Mouse (Mus musculus): Measurements from ENCODE around the gene Apon. TPM values are rescaled to one million over a fixed set of nuclear protein-coding genes. Genes with fewer than 3 reads are reported as not detected.
A peak's percentile ranks its signal among the peaks of the same experiment; 100 is the strongest.

Apon gene
- polyA plus RNA-seq, 1 experiment, result 0.05 TPM

DNA sequence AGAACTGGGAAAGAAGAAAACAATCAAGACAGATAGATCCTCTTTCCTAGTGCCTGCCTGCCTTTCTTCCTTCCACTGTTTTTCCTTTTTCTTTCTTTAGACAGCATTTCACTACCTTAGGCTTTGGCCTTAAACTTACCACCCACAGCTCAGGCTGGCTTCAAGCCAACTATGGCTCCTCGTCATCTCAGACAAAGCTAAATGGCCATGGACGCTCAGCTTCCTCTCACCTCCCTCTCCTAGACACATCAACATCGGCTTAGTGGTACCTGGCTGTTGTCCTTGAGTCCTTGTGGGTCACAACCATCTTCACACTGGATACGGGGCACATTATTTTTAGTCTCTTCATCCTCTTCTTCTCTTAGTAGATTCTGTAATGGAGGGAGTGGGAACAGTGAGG is 43.3 kb downstream of the Apon start:
- H3K4me1 ChIP-seq (ENCODE audit: control insufficient read depth, insufficient read depth, low read length), result peaks cover 5% of the 10 kb centered on the region
- no peak overlapping the region for H3K27ac ChIP-seq (ENCODE audit: control insufficient read depth, insufficient read depth, low read depth, low read length)
- H3K36me3 ChIP-seq (ENCODE audit: control insufficient read depth, insufficient read depth, low read length), result no peaks in the 10 kb centered on the region
- no peaks in the 10 kb centered on the region for H3K27me3 ChIP-seq (ENCODE audit: control insufficient read depth, insufficient read depth, low read length)
- H3K4me3 ChIP-seq (ENCODE audit: control insufficient read depth, low read depth, low read length), result no peak overlapping the region
- TF ChIP-seq POLR2A (IDR thresholded peaks at IDR 0.05; ENCODE audit: control insufficient read depth, low read depth, low read length) (no peak), CTCF (IDR thresholded peaks at IDR 0.05; ENCODE audit: control insufficient read depth, insufficient read depth, insufficient replicate concordance, low read depth, low read length) (no peak)

DNA sequence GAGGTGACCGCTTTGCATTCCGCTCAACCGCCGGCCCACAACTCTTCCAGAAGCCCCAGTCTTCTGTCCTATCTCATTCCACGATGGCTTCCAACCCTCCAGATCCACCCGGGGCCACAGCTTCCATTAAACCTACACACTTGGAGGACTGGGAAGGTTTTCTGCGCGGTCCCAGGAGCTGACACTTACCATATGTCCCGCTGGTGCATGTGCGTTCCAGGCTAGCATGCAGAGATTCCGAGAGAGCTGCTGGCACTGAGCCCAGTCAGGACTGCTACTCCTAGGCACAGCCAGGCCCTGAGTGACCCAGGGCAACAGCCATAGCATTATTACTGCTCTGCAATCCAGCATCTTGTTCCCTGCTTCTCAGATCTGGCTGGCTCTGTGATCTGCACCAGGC is 43.7 kb downstream of the Apon start:
- Histone ChIP-seq H3K36me3 (ENCODE audit: control insufficient read depth, insufficient read depth, low read length) (no peaks in the 10 kb centered on the region), H3K4me1 (ENCODE audit: control insufficient read depth, insufficient read depth, low read length) (peaks cover 7% of the 10 kb centered on the region), H3K27me3 (ENCODE audit: control insufficient read depth, insufficient read depth, low read length) (no peaks in the 10 kb centered on the region), H3K4me3 (ENCODE audit: control insufficient read depth, low read depth, low read length) (no peak overlapping the region), H3K27ac (ENCODE audit: control insufficient read depth, insufficient read depth, low read depth, low read length) (no peak overlapping the region)
- TF ChIP-seq POLR2A (IDR thresholded peaks at IDR 0.05; ENCODE audit: control insufficient read depth, low read depth, low read length), result no peak
- no peak for TF ChIP-seq CTCF (IDR thresholded peaks at IDR 0.05; ENCODE audit: control insufficient read depth, insufficient read depth, insufficient replicate concordance, low read depth, low read length)

DNA sequence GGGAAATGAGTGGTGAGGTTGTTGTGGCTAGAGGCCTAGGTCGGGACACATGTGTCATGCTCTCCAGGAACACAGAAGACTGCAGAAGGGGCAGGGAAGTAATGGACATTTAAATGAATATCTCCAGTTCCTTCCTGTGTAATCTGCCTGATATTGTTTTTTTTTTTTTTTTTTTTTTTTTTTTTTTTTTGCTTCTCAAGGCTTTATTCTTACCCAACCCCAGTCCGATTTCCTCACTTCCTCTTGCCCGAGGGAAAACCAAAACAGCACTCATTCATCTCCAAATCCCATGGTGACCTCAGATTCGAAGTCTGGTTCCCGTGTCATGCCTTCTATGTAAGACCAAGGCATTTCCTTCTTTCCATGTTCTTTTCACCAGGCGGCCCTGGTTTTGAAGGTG is 44.3 kb downstream of the Apon start:
- no peaks in the 10 kb centered on the region for H3K27me3 ChIP-seq (ENCODE audit: control insufficient read depth, insufficient read depth, low read length)
- no peaks in the 10 kb centered on the region for H3K36me3 ChIP-seq (ENCODE audit: control insufficient read depth, insufficient read depth, low read length)
- no peak overlapping the region for H3K27ac ChIP-seq (ENCODE audit: control insufficient read depth, insufficient read depth, low read depth, low read length)
- peaks cover 7% of the 10 kb centered on the region for H3K4me1 ChIP-seq (ENCODE audit: control insufficient read depth, insufficient read depth, low read length)
- no peak overlapping the region for H3K4me3 ChIP-seq (ENCODE audit: control insufficient read depth, low read depth, low read length)
- no peak for TF ChIP-seq POLR2A (IDR thresholded peaks at IDR 0.05; ENCODE audit: control insufficient read depth, low read depth, low read length)

DNA sequence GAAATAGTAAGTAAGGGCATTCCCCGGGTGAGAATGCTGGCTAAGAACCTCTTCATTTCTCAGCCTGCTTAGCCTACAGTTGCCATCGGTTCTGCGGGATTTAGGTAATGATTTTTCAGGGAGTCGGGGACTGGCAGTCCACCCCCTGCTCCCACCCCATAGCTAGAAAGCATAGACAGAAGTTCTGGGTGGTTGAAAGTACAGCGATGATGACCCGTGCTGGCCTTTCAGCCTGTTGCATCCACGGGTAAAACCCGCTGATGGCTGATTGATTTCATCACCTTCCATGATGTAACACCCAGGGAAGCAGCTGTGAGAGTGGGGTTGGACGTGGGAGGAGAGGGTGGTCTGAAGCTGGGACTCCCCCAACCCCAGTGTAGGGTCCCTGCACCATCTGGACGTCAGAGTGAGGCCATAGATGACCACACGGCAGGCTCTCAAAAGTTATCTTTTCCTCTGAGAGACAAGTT is 44.8 kb downstream of the Apon start, which contains the start of gene Il23a:
TSS of gene Il23a (minus strand) at position 51 of the 470 bp plus-strand sequence.
- Histone ChIP-seq H3K36me3 (ENCODE audit: control insufficient read depth, insufficient read depth, low read length) (no peaks in the 10 kb centered on the region), H3K27ac (ENCODE audit: control insufficient read depth, insufficient read depth, low read depth, low read length) (no peak within 1 kb of the TSS), H3K27me3 (ENCODE audit: control insufficient read depth, insufficient read depth, low read length) (no peaks in the 10 kb centered on the region), H3K4me3 (ENCODE audit: control insufficient read depth, low read depth, low read length) (no peak within 1 kb of the TSS), H3K4me1 (ENCODE audit: control insufficient read depth, insufficient read depth, low read length) (peaks cover 8% of the 10 kb centered on the region)
- TF ChIP-seq CTCF (IDR thresholded peaks at IDR 0.05; ENCODE audit: control insufficient read depth, insufficient read depth, insufficient replicate concordance, low read depth, low read length), result no peak
- TF ChIP-seq POLR2A (IDR thresholded peaks at IDR 0.05; ENCODE audit: control insufficient read depth, low read depth, low read length), result no peak

DNA sequence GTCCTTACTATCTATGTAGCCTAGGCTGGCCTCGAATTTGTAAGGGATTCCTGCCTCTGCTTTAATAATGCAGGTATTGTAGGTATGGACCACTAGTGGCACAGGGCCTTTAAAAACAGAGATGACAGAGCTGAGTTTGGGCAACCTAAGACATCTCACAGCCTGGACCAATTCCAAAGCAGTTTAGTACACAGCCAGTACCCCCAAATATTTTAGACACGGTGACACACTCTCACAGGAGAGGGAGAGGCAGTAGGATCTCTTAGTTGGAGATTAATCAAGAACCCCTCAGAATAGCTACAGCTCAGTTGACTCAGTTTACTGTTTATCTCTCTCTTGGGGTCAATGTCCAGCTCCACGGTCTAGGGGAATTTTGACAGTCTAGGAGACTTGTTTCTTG is 48.5 kb downstream of the Apon start:
- Histone ChIP-seq H3K4me3 (ENCODE audit: control insufficient read depth, low read depth, low read length) (peak overlapping the region; percentile 96), H3K27ac (ENCODE audit: control insufficient read depth, insufficient read depth, low read depth, low read length) (peak overlapping the region; percentile 83), H3K27me3 (ENCODE audit: control insufficient read depth, insufficient read depth, low read length) (no peaks in the 10 kb centered on the region), H3K36me3 (ENCODE audit: control insufficient read depth, insufficient read depth, low read length) (no peaks in the 10 kb centered on the region), H3K4me1 (ENCODE audit: control insufficient read depth, insufficient read depth, low read length) (peaks cover 14% of the 10 kb centered on the region)
- TF ChIP-seq CTCF (IDR thresholded peaks at IDR 0.05; ENCODE audit: control insufficient read depth, insufficient read depth, insufficient replicate concordance, low read depth, low read length), result no peak
- no peak for TF ChIP-seq POLR2A (IDR thresholded peaks at IDR 0.05; ENCODE audit: control insufficient read depth, low read depth, low read length)

DNA sequence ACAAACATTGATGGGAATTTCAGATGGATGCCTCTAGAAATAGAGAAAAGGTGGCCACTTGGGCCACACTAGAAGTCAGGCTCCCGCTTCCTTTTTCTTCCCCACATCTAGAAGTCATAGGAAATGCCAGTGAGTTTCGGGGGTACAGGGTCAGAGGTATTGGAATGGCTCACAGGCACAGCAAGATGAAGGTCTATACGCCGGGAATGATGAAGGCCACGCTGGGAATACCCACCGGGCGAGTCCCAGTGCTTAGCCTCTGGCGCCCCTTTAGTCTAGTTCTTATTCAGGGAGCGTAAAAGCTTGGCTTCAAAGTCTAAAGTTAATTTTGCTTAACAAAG is 48.9 kb downstream of the Apon start:
- TF ChIP-seq POLR2A (IDR thresholded peaks at IDR 0.05; ENCODE audit: control insufficient read depth, low read depth, low read length), result no peak
- TF ChIP-seq CTCF (IDR thresholded peaks at IDR 0.05; ENCODE audit: control insufficient read depth, insufficient read depth, insufficient replicate concordance, low read depth, low read length), result no peak
- Histone ChIP-seq H3K36me3 (ENCODE audit: control insufficient read depth, insufficient read depth, low read length) (no peaks in the 10 kb centered on the region), H3K4me3 (ENCODE audit: control insufficient read depth, low read depth, low read length) (peak overlapping the region; percentile 96), H3K4me1 (ENCODE audit: control insufficient read depth, insufficient read depth, low read length) (peaks cover 11% of the 10 kb centered on the region), H3K27ac (ENCODE audit: control insufficient read depth, insufficient read depth, low read depth, low read length) (peak overlapping the region; percentile 83), H3K27me3 (ENCODE audit: control insufficient read depth, insufficient read depth, low read length) (no peaks in the 10 kb centered on the region)

DNA sequence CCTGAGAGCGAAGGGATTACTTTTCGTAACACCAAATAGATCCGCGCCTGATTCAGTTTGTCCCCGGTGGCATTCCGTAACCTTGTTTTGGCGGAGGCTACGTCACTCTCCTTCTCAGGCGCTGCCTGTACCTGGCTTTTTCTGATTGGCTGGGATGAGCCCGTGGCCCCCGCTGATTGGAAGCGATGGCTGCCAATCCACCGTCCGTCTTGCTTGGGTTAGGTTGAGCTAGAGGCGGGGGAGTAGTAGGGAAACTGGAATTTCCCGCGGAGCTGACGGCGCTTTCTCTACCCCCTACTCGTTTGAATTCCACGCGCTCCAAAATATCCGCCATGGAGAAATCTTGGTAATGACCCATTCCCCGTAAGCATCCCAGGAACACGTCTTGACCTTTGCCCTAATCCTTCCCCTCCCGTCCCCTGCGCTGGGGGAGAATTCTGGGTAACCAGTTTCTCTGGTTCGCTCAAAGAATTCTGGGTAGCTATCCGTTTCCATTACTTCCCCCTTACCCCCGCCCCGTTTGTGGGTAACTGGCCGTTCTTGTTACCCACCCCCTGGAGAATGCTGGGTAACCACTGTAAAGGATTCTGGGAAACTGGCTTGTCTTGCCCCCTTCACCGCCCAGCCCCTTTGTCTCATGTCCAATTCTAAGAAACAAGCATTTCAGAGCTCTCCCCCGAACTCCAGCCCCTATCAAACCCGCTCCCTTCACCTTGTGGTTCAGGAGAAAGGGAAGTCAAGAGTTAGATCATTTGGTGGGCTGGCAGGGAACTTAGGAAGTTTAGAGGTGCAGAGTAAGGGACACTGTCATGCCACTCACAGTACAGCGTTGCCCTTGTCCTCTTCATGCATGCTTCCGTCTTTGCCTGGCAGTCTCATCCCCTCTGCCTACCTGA is 49.5 kb downstream of the Apon start, which contains the start of gene Pan2:
TSS of gene Pan2 (plus strand) at position 210 of the 896 bp plus-strand sequence.
- Histone ChIP-seq H3K36me3 (ENCODE audit: control insufficient read depth, insufficient read depth, low read length) (no peaks in the 10 kb centered on the region; the same call in 1 of the 2 replicates), H3K27ac (ENCODE audit: control insufficient read depth, insufficient read depth, low read depth, low read length) (peak within 1 kb of the TSS; percentile 96), H3K27me3 (ENCODE audit: control insufficient read depth, insufficient read depth, low read length) (no peaks in the 10 kb centered on the region), H3K4me1 (ENCODE audit: control insufficient read depth, insufficient read depth, low read length) (peaks cover 10% of the 10 kb centered on the region), H3K4me3 (ENCODE audit: control insufficient read depth, low read depth, low read length) (peak within 1 kb of the TSS; percentile 96)
- no peak for TF ChIP-seq CTCF (IDR thresholded peaks at IDR 0.05; ENCODE audit: control insufficient read depth, insufficient read depth, insufficient replicate concordance, low read depth, low read length)
- TF ChIP-seq POLR2A (IDR thresholded peaks at IDR 0.05; ENCODE audit: control insufficient read depth, low read depth, low read length), result peak; percentile 75

Other genes starting within 250 kb of the Apon start
- not detected in 2 replicates for gene Hsd17b6, start 246.5 kb upstream of the Apon start, polyA plus RNA-seq (2012; rRNA removed)
- 2.9 and 3.4 TPM in 2 replicates for gene Prim1, start 238.9 kb upstream of the Apon start, polyA plus RNA-seq (2012; rRNA removed)
- 229 and 234 TPM in 2 replicates for gene Naca, start 218.5 kb upstream of the Apon start, polyA plus RNA-seq (2012; rRNA removed)
- 41.6 and 42.7 TPM in 2 replicates for gene Ptges3, start 195.1 kb upstream of the Apon start, polyA plus RNA-seq (2012; rRNA removed)
- gene Atp5b, start 170.8 kb upstream of the Apon start, polyA plus RNA-seq (2012; rRNA removed), result 805 and 830 TPM in 2 replicates
- gene Baz2a, start 162.5 kb upstream of the Apon start, polyA plus RNA-seq (2012; rRNA removed), result 90.5 and 100 TPM in 2 replicates
- 17.3 and 19.4 TPM in 2 replicates for gene Rbms2, start 73.8 kb upstream of the Apon start, polyA plus RNA-seq (2012; rRNA removed)
- 3.7 and 5.3 TPM in 2 replicates for gene Gls2, start 59.6 kb upstream of the Apon start, polyA plus RNA-seq (2012; rRNA removed)
- gene Spryd4, start 42.3 kb upstream of the Apon start, polyA plus RNA-seq (2012; rRNA removed), result 3.1 and 3.4 TPM in 2 replicates
- gene Mip, start 28.3 kb upstream of the Apon start, polyA plus RNA-seq (2012; rRNA removed), result not detected in 2 replicates
- 3.4 and 4.4 TPM in 2 replicates for gene Timeless, start 22.0 kb upstream of the Apon start, polyA plus RNA-seq (2012; rRNA removed)
- gene Apof, start 14.6 kb downstream of the Apon start, polyA plus RNA-seq (2012; rRNA removed), result 0.44 and 0.60 TPM in 2 replicates
- gene Stat2, start 16.5 kb downstream of the Apon start, polyA plus RNA-seq (2012; rRNA removed), result 6.0 and 6.6 TPM in 2 replicates
- gene Il23a, start 44.7 kb downstream of the Apon start, polyA plus RNA-seq (2012; rRNA removed), result 0.06 and 0.36 TPM in 2 replicates
- 21.1 and 24.6 TPM in 2 replicates for gene Pan2, start 49.2 kb downstream of the Apon start, polyA plus RNA-seq (2012; rRNA removed)
- 7.4 and 9.2 TPM in 2 replicates for gene Cnpy2, start 68.4 kb downstream of the Apon start, polyA plus RNA-seq (2012; rRNA removed)
- gene Cs, start 83.6 kb downstream of the Apon start, polyA plus RNA-seq (2012; rRNA removed), result 58.8 and 59.4 TPM in 2 replicates
- 21.2 TPM in 2 replicates for gene Coq10a, start 114.9 kb downstream of the Apon start, polyA plus RNA-seq (2012; rRNA removed)
- gene Ankrd52, start 123.0 kb downstream of the Apon start, polyA plus RNA-seq (2012; rRNA removed), result 6.8 and 7.0 TPM in 2 replicates
- 0.14 and 0.18 TPM in 2 replicates for gene Slc39a5, start 147.1 kb downstream of the Apon start, polyA plus RNA-seq (2012; rRNA removed)
- 22.5 and 27.7 TPM in 2 replicates for gene Nabp2, start 157.4 kb downstream of the Apon start, polyA plus RNA-seq (2012; rRNA removed)
- 82.6 and 84.1 TPM in 2 replicates for gene Rnf41, start 157.6 kb downstream of the Apon start, polyA plus RNA-seq (2012; rRNA removed)
- 138 and 141 TPM in 2 replicates for gene Smarcc2, start 205.2 kb downstream of the Apon start, polyA plus RNA-seq (2012; rRNA removed)
- gene Myl6, start 240.0 kb downstream of the Apon start, polyA plus RNA-seq (2012; rRNA removed), result 191 and 248 TPM in 2 replicates
- gene Myl6b, start 244.6 kb downstream of the Apon start, polyA plus RNA-seq (2012; rRNA removed), result 20.3 and 23.2 TPM in 2 replicates

All from testis, adult 2 months (tissue).